Mouse (Mus musculus): Measurements from ENCODE around the gene Atg7. TPM values are rescaled to one million over a fixed set of nuclear protein-coding genes. Genes with fewer than 3 reads are reported as not detected.
A peak's percentile ranks its signal among the peaks of the same experiment; 100 is the strongest.
"Not testable (repeated sequence)": the region's sequence is repeated elsewhere in the genome, so short reads cannot be mapped to it uniquely, and the experiment has no call there.

Atg7 gene
- total RNA-seq (2021), result 1 to 10 TPM; 7.9 to 9.0 TPM
- long read RNA-seq, experiment 1, transcript Atg7-201 (19 exons, 3,761 nt), result major isoform, 7 of 15 reads
- long read RNA-seq, experiment 1, partial matches to known transcripts, result 5 of 15 reads
- long read RNA-seq, experiment 1, other reads (novel, unspliced or antisense), result 2 of 15 reads
- long read RNA-seq, experiment 2, transcript Atg7-201 (19 exons, 3,761 nt), result major isoform, 12 of 18 reads
- long read RNA-seq, experiment 2, partial matches to known transcripts, result 0 of 18 reads
- long read RNA-seq, experiment 2, other reads (novel, unspliced or antisense), result 3 of 18 reads

- peak; percentile 89 for DNase-seq (ENCODE audit: low spot score)
These were observed at the start of gene Atg7 for GRCm38 (mm10) chr6:114642601-114643528. Atg7 (plus strand) TSS chr6:114643097.

- DNase-seq (ENCODE audit: low spot score), result peak; percentile 48
These were observed 28.8 kb upstream of the Atg7 start for GRCm38 (mm10) chr6:114614076-114614475.

DNA sequence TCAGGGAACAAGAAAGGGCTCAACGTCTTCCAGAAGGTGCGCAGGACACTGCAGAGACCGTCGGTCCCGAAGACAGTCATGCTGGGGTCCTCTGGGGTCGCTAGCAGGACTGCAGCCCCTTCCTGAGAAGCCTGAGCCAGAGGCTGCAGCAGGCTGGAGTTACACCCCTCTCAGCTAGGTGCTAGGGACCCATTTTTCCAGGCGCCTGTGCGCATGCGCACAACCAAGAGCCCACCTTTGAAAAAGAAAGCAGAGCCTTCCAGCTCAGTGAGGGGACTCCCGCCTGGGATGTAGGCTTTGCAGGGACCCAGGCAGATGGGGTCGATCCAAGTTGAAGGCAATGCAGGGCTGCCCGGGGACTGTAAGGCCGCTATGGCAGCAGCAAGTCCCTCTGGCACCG is 9.0 kb upstream of the Atg7 start:
- DNase-seq (ENCODE audit: low spot score), result not testable (repeated sequence)

DNA sequence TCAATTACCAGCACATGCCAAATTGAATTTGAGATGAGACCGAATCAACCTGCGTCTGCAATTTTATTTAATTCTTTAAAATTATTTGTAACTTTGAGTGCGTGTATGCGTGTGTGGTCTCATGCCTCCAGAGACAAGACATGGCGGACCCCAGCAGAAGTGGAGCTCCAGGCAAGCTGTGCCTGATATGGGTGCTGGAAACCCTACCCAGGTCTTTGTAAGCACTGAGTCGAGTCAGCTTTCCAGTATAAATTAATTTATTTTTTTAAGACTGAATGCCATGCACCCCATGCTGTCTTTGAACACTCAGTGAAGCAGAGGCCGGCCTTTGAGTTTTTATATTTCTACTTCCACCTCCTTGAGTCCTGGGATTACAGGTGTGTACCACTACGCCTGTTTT is 819 bp downstream of the Atg7 start:
- DNase-seq (ENCODE audit: low spot score), result no peak

- no peak for DNase-seq (ENCODE audit: low spot score)
These were observed 1.6 kb downstream of the Atg7 start for GRCm38 (mm10) chr6:114644531-114644930.

DNA sequence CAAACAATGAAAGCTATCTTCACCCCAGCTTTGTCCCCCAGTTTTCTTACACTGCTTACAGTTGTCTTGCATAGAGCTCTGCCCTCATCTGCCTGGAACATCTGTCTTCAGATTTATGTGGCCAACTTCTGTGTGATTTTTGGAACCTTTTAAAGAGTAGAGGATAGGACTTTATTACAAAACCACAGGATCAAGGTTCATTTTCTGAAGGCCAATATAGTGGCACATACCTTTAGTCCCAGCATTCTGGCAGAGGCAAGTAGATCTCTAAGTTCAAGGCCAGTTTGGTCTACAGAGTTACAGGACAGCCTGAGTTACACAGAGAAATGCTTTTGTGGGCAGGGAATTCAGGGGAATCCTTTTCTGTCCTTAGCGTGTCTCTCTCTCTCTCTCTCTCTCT is 3.3 kb downstream of the Atg7 start:
- no peak for DNase-seq (ENCODE audit: low spot score)

- no peak for DNase-seq (ENCODE audit: low spot score)
These were observed 4.1 kb downstream of the Atg7 start for GRCm38 (mm10) chr6:114647011-114647410.

DNA sequence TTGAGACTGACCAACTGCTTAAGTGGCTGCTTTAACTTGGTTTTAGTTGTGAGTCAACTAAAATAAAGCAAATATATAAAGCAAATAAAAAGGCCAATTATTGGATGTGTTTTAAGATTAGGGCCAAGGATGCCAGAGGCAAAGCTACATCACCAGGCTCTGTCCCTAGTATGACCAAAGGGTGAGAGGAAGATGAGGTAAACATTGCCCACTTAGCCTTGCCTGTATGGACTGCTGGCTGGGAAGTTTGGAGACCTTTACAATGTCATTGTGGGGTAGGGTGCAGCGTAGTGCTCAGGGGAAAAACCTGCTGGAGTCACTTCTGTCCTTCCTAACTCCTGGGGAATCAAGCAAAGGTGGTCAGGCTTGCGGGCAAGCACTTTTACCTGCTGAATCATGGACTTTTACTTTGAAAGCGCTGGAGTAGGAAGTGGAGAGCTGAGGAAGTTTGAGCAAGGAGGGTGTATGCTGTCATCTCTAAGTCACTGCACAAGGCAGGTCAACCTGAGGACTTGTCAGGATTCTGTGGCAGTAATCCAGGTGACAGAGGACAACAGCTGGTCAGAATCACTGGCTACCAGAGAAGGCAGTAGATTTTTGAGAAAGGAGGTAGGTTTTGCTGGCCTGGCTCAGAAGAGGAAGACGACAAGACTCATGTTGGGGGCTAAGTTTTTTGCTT is 5.6 kb downstream of the Atg7 start:
- DNase-seq (ENCODE audit: low spot score), result no peak

GRCm38 (mm10) chr6:114652209-114652608 is 9.3 kb downstream of the Atg7 start:
- DNase-seq (ENCODE audit: low spot score), result no peak

- DNase-seq (ENCODE audit: low spot score), result no peak
These were observed 14.1 kb downstream of the Atg7 start for GRCm38 (mm10) chr6:114656826-114657600.

DNA sequence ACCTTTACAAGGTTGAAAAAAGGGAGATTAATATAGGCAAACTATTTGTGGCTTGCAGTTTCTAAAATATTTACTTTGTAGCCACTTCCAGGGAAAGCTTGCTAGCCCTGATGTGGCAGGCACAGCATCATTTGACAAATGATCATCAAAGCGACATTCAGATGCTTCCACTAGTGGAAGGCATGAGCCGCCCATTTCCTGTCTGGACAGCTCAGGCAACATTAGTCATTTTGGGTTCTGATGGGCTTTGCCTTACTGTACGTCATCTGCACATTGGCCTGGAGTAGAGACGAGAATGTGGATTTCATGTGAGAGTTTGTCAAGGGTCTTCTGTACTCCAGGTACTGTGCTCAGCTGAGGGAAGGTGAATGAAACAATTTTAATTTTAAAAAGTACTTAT is 14.9 kb downstream of the Atg7 start:
- DNase-seq (ENCODE audit: low spot score), result no peak

DNA sequence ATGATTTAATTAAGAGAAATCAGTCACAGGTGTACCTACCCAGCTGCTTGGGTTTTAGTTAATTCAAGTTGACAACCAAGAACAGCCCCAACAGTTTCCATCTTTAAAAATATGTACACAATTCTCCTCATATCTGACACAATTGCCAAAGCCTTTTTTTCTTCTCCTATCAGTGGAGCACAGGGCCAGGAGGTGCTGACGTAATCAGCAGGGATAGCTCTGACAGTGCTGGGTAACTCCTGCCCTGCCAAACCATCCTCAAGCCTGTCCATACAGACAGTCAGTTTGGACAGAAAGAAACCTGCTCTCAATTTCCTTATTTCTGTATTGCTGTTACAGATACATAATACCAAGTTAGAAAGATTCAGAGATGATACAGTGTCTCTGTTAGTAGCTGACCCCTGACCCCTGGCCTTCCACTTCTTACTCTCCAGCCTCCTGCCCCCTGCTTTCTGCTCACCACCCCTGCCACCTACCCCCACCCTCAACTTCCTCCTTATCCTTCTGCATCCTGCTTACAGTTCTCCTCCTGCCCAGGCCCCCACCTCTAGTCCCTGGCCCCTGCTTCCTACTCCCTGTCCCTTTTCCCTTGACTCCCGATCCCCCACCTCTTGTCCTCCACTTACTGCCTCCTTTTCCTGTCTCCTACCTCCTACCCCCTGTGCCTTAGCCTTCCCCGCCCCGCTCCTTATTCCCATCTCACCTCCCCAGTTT is 16.5 kb downstream of the Atg7 start:
- no peak for DNase-seq (ENCODE audit: low spot score)

DNA sequence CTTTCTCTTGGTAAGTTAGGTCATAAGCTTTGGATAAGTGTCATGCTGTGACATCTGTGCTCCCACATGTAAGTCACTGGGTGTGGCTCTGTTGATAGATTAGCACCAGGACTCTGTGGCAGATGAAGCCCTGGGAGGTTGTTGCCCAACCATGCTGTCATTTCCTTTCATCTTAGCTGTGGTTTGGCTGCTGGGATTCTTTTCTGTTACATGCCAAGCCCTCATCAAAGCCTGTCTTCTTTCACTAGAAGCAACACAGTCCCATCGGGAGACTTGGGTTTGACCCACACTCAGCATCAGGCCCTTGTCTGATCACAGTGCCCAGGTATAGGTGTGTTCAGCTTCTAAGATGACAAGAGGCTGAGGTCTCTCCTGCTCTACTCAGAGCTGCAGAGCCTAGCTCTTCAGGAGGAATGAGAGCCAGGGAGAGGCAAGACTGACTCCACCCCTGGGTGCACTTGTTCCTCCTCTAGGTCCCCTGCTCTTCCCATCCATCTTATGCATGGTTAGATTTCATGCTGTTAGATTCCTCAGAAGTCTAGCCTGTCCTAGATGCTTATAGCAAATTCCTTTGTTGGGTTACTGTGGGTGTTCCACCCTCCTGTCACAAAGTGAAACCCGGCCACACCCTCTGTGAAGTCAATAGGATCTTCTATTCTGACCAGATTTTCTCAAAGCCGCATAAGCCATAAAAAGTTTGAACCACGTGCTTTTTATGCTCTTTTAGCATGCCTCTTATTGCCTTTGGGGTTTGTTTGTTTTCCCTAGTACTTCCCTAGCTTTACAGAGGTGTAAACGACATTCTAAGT is 17.3 kb downstream of the Atg7 start:
- peak; percentile 15 for DNase-seq (ENCODE audit: low spot score)

GRCm38 (mm10) chr6:114663707-114664106 is 20.8 kb downstream of the Atg7 start:
- peak; percentile 23 for DNase-seq (ENCODE audit: low spot score)

DNA sequence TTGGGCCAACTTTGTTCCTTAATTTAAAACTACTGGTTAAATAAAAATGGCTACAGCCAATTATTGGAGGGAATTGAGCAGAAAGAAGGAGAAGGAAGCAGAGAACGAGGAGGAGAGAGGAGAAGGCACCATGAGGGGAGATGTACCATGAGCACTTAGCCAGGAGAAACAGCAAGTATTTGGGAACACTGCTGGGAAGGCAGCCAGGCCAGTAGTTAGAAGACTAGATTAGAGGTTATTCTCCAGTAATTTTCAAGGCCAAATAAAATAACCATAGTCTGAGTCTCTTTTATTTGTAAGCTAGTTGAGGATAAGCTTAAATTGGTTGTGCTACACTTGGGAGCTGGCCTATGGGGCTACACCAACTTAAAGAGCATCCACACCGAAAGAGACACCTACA is 21.8 kb downstream of the Atg7 start:
- no peak for DNase-seq (ENCODE audit: low spot score)

DNA sequence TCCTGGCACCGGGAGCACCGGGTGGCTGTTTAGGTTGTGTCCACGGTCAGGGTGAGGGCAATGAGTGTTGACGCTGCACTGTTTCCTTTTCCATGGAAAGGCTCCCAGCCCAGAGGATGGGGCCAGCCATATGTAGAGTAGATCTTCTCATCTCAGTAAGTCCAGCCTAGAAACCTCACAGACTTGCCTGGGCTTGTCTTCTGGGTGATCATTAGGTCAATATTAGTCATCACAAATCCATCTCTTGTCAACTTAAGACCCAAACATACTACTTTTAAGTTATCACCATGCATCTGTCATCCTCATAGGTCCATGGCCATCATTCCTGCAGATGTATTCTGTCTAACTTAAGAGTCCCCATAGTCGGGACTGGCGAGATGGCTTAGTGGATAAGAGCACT is 24.6 kb downstream of the Atg7 start:
- no peak for DNase-seq (ENCODE audit: low spot score)

- DNase-seq (ENCODE audit: low spot score), result no peak
These were observed 31.9 kb downstream of the Atg7 start for GRCm38 (mm10) chr6:114674771-114675170.

DNA sequence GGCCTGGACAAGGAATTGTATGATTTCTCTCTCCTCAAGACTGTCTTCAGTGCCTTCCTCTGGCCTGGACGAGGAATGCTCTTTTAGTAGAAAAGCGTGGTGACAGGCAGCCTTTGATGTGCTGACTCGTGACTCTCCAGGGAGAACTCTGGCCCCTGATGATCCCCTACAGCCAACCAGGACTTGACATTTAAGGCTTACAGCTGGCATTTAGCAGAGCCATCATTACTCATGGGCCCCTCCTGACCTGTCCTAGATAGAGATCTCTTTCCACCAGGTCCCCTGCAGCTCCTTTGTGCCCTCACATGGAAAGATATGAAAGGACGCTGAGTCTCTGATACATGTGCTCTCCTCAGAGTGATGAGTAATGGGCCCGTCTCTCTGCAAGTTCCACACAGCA is 33.2 kb downstream of the Atg7 start:
- DNase-seq (ENCODE audit: low spot score), result no peak

GRCm38 (mm10) chr6:114682092-114682711 is 39.3 kb downstream of the Atg7 start:
- no peak for DNase-seq (ENCODE audit: low spot score)

Measured in gastrocnemius, adult 18-20 months (tissue).